Mouse (Mus musculus) heart, embryonic 16.5 days (tissue): Measurements from ENCODE around the gene Adamts7. TPM values are rescaled to one million over a fixed set of nuclear protein-coding genes. Genes with fewer than 3 reads are reported as not detected.
A peak's percentile ranks its signal among the peaks of the same experiment; 100 is the strongest.

Experiments
- ATAC-seq: fragments of 200-750 bp; cut with Nextera tagmentation; replicated peaks from 2 replicates; pipeline ENCODE4 v1.8.0; 2017; ENCODE audit warnings: moderate number of reproducible peaks; ENCODE audit not compliant: insufficient read depth, low FRiP score; ENCODE audit errors: extremely low read depth
- H3K27ac ChIP-seq: fragments of 300-500 bp; sonication (generic); 2 replicates; pipeline ENCODE4 v1.5.1; 2014; ENCODE audit warnings: mild to moderate bottlenecking, low read length, control low read depth, moderate library complexity
- H3K27me3 ChIP-seq: fragments of 300-500 bp; sonication (generic); 2 replicates; pipeline ENCODE4 v1.6.1; 2014; ENCODE audit warnings: low read length, mixed read lengths; ENCODE audit not compliant: control insufficient read depth, insufficient read depth
- H3K36me3 ChIP-seq: fragments of 300-500 bp; sonication (generic); 2 replicates; pipeline ENCODE4 v1.6.1; 2014; ENCODE audit not compliant: control insufficient read depth, insufficient read depth
- H3K4me1 ChIP-seq: fragments of 300-500 bp; sonication (generic); 2 replicates; pipeline ENCODE4 v1.6.1; 2014; ENCODE audit warnings: low read length, mixed read lengths; ENCODE audit not compliant: control insufficient read depth, insufficient read depth
- H3K4me2 ChIP-seq: fragments of 300-500 bp; sonication (generic); 2 replicates; pipeline ENCODE4 v1.6.1; 2014; ENCODE audit warnings: low read depth, mild to moderate bottlenecking, control low read depth, low read length
- H3K4me3 ChIP-seq: fragments of 300-500 bp; sonication (generic); 2 replicates; pipeline ENCODE4 v1.5.1; 2014; ENCODE audit warnings: mild to moderate bottlenecking, control low read depth, low read length
- H3K9ac ChIP-seq: fragments of 300-500 bp; sonication (generic); 2 replicates; pipeline ENCODE4 v1.6.1; 2014; ENCODE audit warnings: low read length, control low read depth
- H3K9me3 ChIP-seq: fragments of 300-500 bp; sonication (generic); replicated peaks from 2 replicates; pipeline ENCODE4 v1.6.1; 2016; ENCODE audit warnings: low read length; ENCODE audit not compliant: control insufficient read depth
- WGBS: fragments of 180-500 bp; shearing (Covaris S2); extraction: QIAGEN DNeasy Blood & Tissue Kit; methylation state at CpG from one replicate; pipeline ENCODE4 v1.1.7; 2014; 5-methylcytosine and 5-hydroxymethylcytosine counted together
- polyA plus RNA-seq: library from polyadenylated mRNA; unstranded; fragments of >200 nt; fragmentation: Nextera tagmentation; extraction: Ambion mirVana; gene quantifications from 2 replicates; pipeline ENCODE4 v1.2.1, GENCODE M21; 2015

Adamts7 gene
- polyA plus RNA-seq, 1 experiment from 2014 or later: 8.7 TPM

DNA sequence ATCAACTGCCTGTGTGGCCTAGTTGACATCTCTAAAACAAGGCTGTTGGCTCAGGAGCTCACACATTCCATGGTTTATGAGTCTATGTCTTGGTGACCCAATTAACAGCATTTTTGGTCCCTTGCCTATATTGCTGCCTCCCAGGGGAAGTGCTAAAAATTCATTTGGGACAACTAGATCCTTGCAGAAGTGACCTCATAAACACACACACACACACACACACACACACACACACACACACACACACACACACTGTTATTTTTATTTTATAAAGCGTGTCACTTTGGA lies 26.2 kb upstream of the Adamts7 start:
- H3K36me3 ChIP-seq: no peaks in the 10 kb centered on the region
- 0 out of 2 replicates have a peak, but pooled peaks cover 2% of the 10 kb centered on the region for H3K9me3 ChIP-seq
- no peak overlapping the region for H3K4me2 ChIP-seq
- no peaks in the 10 kb centered on the region for H3K27me3 ChIP-seq
- peaks cover 8% of the 10 kb centered on the region for H3K4me1 ChIP-seq
- no peak for ATAC-seq
- H3K9ac ChIP-seq: no peak overlapping the region
- no peak overlapping the region for H3K4me3 ChIP-seq
- H3K27ac ChIP-seq: no peak overlapping the region
- 89% methylated on average over 1 of the region's 1 CpGs for WGBS

DNA sequence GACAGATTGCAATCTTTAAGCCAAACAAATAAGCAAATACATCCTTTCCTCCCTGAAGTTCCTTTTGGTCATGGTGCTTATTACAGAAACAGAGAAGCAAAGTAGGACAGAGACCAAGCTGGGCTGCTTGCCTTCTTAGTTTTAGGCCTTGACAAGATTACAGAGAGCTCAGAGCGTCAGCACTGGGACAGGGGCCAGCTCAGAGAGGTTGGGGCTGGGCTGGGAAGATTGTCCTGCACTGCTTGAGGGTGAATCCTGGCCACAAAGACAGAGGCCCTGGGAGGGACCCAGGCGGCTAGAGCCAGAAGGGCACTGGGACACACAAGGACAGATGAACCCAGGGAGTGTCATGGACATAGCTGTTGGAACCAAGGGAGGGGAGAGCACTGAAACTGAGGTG lies 17.1 kb upstream of the Adamts7 start:
- Histone ChIP-seq H3K27ac (no peak overlapping the region), H3K4me3 (no peak overlapping the region), H3K9ac (no peak overlapping the region), H3K4me1 (peaks cover 7% of the 10 kb centered on the region), H3K9me3 (no peaks in the 10 kb centered on the region), H3K4me2 (no peak overlapping the region), H3K36me3 (no peaks in the 10 kb centered on the region), H3K27me3 (no peaks in the 10 kb centered on the region)
- WGBS: 20% methylated on average over 2 of the region's 2 CpGs
- ATAC-seq: peak; percentile 28; the same call in 1 of the 2 replicates

DNA sequence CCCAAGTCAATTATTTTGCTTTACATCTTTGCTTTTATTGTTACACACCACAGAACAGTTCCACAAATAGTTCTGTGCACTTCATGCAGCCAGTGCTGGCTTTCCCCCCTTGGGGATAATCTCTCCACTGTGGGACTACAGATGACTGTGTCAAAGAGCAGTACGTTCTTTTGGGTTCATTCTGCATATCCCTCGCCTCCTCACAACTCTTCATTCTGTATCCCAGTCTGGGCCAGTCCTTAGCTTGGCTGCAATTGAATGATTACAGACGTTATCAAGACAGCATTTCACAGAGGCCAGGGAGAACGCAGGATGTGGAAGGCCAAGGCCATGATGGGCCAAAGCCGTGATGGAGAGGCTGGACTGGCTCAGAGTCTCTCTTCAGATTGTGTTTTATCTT lies 16.0 kb upstream of the Adamts7 start:
- Histone ChIP-seq H3K9me3 (no peaks in the 10 kb centered on the region), H3K4me2 (no peak overlapping the region), H3K9ac (no peak overlapping the region), H3K4me1 (peaks cover 7% of the 10 kb centered on the region), H3K27ac (no peak overlapping the region), H3K27me3 (no peaks in the 10 kb centered on the region), H3K36me3 (no peaks in the 10 kb centered on the region), H3K4me3 (no peak overlapping the region)
- ATAC-seq: no peak
- WGBS: 53% methylated on average over 5 of the region's 5 CpGs

DNA sequence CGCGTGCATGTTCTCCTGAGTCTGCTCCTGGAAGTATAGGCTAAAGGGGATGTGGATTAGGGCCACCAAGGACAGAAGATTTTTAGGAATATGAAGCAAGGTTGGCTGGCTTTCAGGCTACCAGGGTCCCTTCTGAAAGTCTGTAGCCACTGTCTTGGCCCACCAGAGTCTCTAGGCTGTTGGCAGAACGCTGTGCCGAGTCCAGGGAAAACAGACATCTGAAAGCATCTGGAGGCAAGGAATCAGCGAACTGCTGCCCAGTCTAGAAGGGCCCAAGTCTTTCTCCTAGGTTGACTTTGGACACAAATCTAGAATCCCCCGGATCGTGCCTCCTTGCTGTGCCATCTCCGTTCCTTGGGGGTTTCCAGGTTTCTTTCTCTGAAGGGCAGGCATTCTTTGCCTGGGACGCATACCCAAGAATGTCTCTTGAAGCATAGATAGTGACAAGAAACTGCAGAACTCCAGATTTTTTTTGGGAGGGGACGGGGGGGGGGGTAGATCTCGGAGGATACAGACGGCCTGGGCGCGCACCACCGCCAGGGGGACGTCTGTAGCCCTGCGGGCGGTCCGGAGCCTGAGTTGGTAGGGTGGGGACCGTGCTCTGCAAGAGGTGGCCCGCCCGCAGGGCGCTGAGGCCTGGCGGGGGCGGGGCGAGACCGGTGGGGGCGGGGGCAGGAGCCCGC lies 485 bp upstream of the Adamts7 start:
- H3K9ac ChIP-seq: peak overlapping the region; percentile 89
- peak; percentile 89 for ATAC-seq
- H3K27me3 ChIP-seq: no peaks in the 10 kb centered on the region
- H3K9me3 ChIP-seq: peaks cover 2% of the 10 kb centered on the region; the same call in 1 of the 2 replicates
- peaks cover 24% of the 10 kb centered on the region for H3K4me1 ChIP-seq
- H3K36me3 ChIP-seq: peaks cover 3% of the 10 kb centered on the region; the same call in 1 of the 2 replicates
- no peak overlapping the region for H3K27ac ChIP-seq
- peak overlapping the region; percentile 89 for H3K4me3 ChIP-seq
- WGBS: 9% methylated on average over 24 of the region's 29 CpGs
- peak overlapping the region; percentile 99 for H3K4me2 ChIP-seq

DNA sequence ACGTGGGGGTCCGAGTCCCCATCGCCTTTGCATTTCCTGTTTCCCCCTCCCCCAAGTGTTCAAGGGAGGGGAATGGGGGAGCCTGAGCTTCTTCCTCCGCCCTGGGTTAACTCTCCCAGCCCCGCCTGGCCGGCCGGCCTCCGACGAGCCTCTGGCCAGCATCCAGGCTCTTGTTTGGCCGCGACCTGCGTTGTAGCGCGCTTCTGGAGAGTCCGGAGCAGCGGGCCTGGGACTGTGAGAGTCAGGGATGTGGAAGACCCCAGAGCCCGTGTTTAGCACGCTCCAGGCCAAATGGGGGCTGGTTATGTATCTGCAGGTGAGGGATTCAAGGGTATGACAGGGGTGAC lies 853 bp downstream of the Adamts7 start:
- peak overlapping the region; percentile 47 for H3K27ac ChIP-seq
- H3K36me3 ChIP-seq: peaks cover 3% of the 10 kb centered on the region; the same call in 1 of the 2 replicates
- H3K4me1 ChIP-seq: peaks cover 24% of the 10 kb centered on the region
- H3K9me3 ChIP-seq: peaks cover 2% of the 10 kb centered on the region; the same call in 1 of the 2 replicates
- H3K9ac ChIP-seq: peak overlapping the region; percentile 89
- peak; percentile 14; the same call in 1 of the 2 replicates for ATAC-seq
- peak overlapping the region; percentile 99 for H3K4me2 ChIP-seq
- H3K4me3 ChIP-seq: peak overlapping the region; percentile 89
- WGBS: 2% methylated on average over 18 of the region's 18 CpGs
- H3K27me3 ChIP-seq: no peaks in the 10 kb centered on the region

DNA sequence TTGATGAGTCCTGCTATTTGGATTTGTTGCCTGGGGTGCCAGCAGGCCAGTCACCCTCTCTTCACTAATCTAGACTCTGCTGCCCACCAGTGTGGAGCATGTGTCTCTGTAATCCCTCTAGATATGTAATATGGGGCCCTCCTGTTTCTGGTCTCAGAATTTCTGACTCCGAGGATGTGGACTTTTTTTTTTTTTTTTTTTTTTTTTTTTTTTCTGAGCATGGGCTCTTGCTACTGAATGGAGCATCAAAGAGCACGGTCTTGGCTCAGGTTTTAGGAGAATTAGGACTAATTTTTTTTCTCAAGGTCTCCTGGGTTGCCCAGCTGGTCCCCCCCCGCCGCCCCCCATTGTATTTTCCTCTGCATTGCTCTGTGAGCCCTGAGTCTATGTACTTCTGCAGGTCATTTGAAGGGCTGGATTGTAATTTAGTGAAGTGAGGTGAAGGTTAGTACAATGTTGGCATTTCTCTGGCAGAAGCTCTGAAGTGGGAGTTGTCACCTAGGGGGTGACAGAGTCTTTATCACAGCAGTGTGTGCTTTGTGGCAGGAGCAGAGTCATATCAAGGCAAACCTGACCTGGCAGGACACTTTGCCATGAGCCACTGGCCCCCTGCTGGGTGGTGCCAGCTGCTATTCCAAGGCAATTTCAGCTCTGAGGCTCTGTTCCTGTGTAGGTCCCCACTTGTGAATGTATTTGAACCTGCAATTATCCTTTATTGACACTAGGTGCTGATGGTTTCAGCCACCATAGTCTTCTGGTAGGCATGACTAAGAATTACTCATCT lies 2.0 kb downstream of the Adamts7 start:
- ATAC-seq: no peak
- Histone ChIP-seq H3K27ac (0 out of 2 replicates have a peak overlapping the region, but pooled peaks have one; percentile 6), H3K4me1 (peaks cover 24% of the 10 kb centered on the region), H3K9ac (no peak overlapping the region), H3K4me3 (no peak overlapping the region), H3K9me3 (no peaks in the 10 kb centered on the region; the same call in 1 of the 2 replicates), H3K27me3 (no peaks in the 10 kb centered on the region), H3K4me2 (peak overlapping the region; percentile 99; the same call in 1 of the 2 replicates), H3K36me3 (no peaks in the 10 kb centered on the region)
- WGBS: 67% methylated on average over 4 of the region's 4 CpGs

DNA sequence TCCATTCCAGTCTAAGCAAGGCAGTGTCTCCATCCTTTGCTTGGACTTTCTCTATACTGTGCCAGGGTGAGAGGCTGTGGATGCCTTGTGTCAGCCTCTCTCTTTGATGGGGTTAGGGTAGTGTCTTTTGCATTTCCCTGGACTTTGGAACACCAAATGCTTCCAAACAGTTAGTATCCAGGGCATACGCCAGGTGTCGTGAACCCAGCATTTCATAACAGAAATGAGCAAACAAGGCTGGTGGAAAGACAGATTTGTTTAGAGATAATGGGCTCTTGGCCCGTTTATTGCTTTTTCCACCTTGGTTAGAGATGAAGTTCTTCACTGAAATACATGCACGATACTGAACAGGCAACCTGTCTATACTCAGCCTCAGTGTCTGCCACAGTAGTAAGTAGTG lies 2.7 kb downstream of the Adamts7 start:
- H3K9ac ChIP-seq: no peak overlapping the region
- no peaks in the 10 kb centered on the region for H3K27me3 ChIP-seq
- H3K9me3 ChIP-seq: no peaks in the 10 kb centered on the region
- 88% methylated on average over 4 of the region's 4 CpGs for WGBS
- no peak overlapping the region for H3K4me3 ChIP-seq
- peaks cover 24% of the 10 kb centered on the region for H3K4me1 ChIP-seq
- H3K27ac ChIP-seq: no peak overlapping the region
- no peak overlapping the region for H3K4me2 ChIP-seq
- no peaks in the 10 kb centered on the region for H3K36me3 ChIP-seq
- no peak for ATAC-seq

DNA sequence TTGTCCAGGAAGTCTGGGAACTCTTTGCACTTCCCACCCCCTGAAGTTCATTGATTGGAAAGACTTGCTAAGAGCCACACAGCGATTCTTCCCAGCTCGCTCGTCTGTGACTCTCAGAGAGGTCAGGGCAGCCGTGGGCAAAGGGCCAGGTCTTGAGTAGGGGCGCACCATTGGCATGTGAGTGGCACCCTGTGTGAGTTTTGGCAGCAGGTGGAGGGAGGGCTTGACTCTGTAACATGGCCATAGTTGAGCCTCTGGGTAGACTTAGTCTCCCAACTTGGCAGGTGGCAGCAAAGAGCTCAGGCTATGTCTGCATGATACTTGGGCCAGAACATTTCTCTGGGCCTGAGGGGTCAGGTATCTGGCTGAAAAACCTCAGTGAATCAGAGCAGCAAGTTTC lies 3.7 kb downstream of the Adamts7 start:
- H3K4me2 ChIP-seq: no peak overlapping the region
- H3K9ac ChIP-seq: no peak overlapping the region
- WGBS: 46% methylated on average over 5 of the region's 5 CpGs
- no peak overlapping the region for H3K4me3 ChIP-seq
- H3K27me3 ChIP-seq: no peaks in the 10 kb centered on the region
- no peaks in the 10 kb centered on the region for H3K36me3 ChIP-seq
- no peak for ATAC-seq
- peak overlapping the region; percentile 59 for H3K27ac ChIP-seq
- no peaks in the 10 kb centered on the region for H3K9me3 ChIP-seq
- H3K4me1 ChIP-seq: peaks cover 24% of the 10 kb centered on the region

DNA sequence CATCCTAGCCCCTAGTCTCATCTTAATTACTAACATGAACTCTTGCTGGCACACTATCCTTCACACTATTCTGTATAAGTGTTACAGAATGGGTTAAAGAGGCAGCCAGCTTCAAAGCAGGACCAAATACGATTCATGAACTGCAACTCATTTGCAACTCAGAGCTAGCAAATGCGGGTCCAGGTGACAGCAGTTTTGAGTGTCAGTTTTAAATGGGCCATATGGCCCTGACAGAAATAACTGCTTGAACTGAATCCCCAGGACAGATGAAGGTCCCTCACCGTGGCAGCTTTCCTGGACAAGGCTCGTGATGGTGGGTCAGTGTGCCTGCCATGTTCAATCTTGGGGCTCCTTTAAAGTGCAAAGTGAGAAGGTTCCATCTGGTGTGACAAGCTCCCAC lies 7.1 kb downstream of the Adamts7 start:
- 55% methylated on average over 4 of the region's 4 CpGs for WGBS
- no peaks in the 10 kb centered on the region for H3K27me3 ChIP-seq
- H3K9ac ChIP-seq: no peak overlapping the region
- peaks cover 2% of the 10 kb centered on the region; the same call in 1 of the 2 replicates for H3K36me3 ChIP-seq
- no peak overlapping the region for H3K4me2 ChIP-seq
- H3K4me1 ChIP-seq: peaks cover 14% of the 10 kb centered on the region
- no peak for ATAC-seq
- H3K4me3 ChIP-seq: no peak overlapping the region
- H3K9me3 ChIP-seq: no peaks in the 10 kb centered on the region
- H3K27ac ChIP-seq: no peak overlapping the region
